Mouse (Mus musculus) forebrain, postnatal 0 days (tissue): Measurements from ENCODE around the gene Zmynd19. TPM values are rescaled to one million over a fixed set of nuclear protein-coding genes. Genes with fewer than 3 reads are reported as not detected.

Experiments
- ATAC-seq: fragments of 200-750 bp; cut with Nextera tagmentation; 2 replicates; pipeline ENCODE4 v1.8.0; 2017; ENCODE audit warnings: mild to moderate bottlenecking, moderate library complexity
- DNase-seq: peaks from one replicate; pipeline ENCODE4 v3.0.0-alpha.2; 2015
- H3K27ac ChIP-seq: fragments of 300-500 bp; sonication (generic); 2 replicates; pipeline ENCODE4 v1.5.1; 2014; ENCODE audit warnings: low read depth, mild to moderate bottlenecking, antibody characterized with exemption, low read length, moderate library complexity, mixed read lengths
- H3K27me3 ChIP-seq: fragments of 300-500 bp; sonication (generic); 2 replicates; pipeline ENCODE4 v1.6.1; 2014; ENCODE audit warnings: mild to moderate bottlenecking, low read length, mixed read lengths; ENCODE audit not compliant: insufficient read depth
- H3K36me3 ChIP-seq: fragments of 300-500 bp; sonication (generic); 2 replicates; pipeline ENCODE4 v1.6.1; 2014; ENCODE audit warnings: mild to moderate bottlenecking, moderate library complexity; ENCODE audit not compliant: insufficient read depth
- H3K4me1 ChIP-seq: fragments of 300-500 bp; sonication (generic); 2 replicates; pipeline ENCODE4 v1.6.1; 2014; ENCODE audit warnings: antibody characterized with exemption; ENCODE audit not compliant: insufficient read depth
- H3K4me2 ChIP-seq: fragments of 300-500 bp; sonication (generic); 2 replicates; pipeline ENCODE4 v1.6.1; 2014; ENCODE audit warnings: low read depth, mild to moderate bottlenecking, moderate library complexity
- H3K4me3 ChIP-seq: fragments of 300-500 bp; sonication (generic); 2 replicates; pipeline ENCODE4 v1.5.1; 2014; ENCODE audit warnings: low read depth, low read length, mixed read lengths
- H3K9ac ChIP-seq: fragments of 300-500 bp; sonication (generic); 2 replicates; pipeline ENCODE4 v1.6.1; 2014; ENCODE audit warnings: mild to moderate bottlenecking
- H3K9me3 ChIP-seq: fragments of 300-500 bp; sonication (generic); 2 replicates; pipeline ENCODE4 v1.6.1; 2016; ENCODE audit warnings: low read length
- CTCF ChIP-seq: sonication (generic); IDR thresholded peaks from 2 replicates; pipeline ENCODE4 v1.5.1; 2016; ENCODE audit warnings: antibody characterized with exemption, control low read depth, low read depth
- WGBS: fragments of 180-500 bp; shearing (Covaris S2); extraction: QIAGEN DNeasy Blood & Tissue Kit; methylation state at CpG from one replicate; pipeline ENCODE4 v1.1.7; 2014; 5-methylcytosine and 5-hydroxymethylcytosine counted together
- polyA plus RNA-seq: library from polyadenylated mRNA; unstranded; fragments of >200 nt; fragmentation: Nextera tagmentation; extraction: Ambion mirVana; gene quantifications from 2 replicates; pipeline ENCODE4 v1.2.1, GENCODE M21; 2015
- total RNA-seq: library from RNA; depleted of rRNA; stranded (reverse); fragments of >200 nt; gene quantifications from 2 replicates; pipeline ENCODE4 v1.2.3, GENCODE M21; 2014; rRNA removed

The Zmynd19 gene
- total RNA-seq, result 34.9 and 39.9 TPM in 2 replicates
- 19.2 and 21.9 TPM in 2 replicates for polyA plus RNA-seq

GRCm38 (mm10) chr2:24949421-24950188, at the start of gene Zmynd19:
Gene Zmynd19 (plus strand): TSS chr2:24949792.
- WGBS, result 1% methylated on average over 85 of the region's 108 CpGs
- Histone ChIP-seq H3K4me1 (peaks cover 9% of the 10 kb centered on the region), H3K9me3 (no peaks in the 10 kb centered on the region), H3K27me3 (no peaks in the 10 kb centered on the region), H3K36me3 (peaks cover 27% of the 10 kb centered on the region), H3K4me3 (peak within 1 kb of the TSS; percentile 92), H3K27ac (peak within 1 kb of the TSS; percentile 71), H3K9ac (peak within 1 kb of the TSS; percentile 81), H3K4me2 (peak within 1 kb of the TSS; percentile 93)
- DNase-seq (peak; percentile 99), ATAC-seq (peak; percentile 99)
- no peak for TF ChIP-seq CTCF

DNA sequence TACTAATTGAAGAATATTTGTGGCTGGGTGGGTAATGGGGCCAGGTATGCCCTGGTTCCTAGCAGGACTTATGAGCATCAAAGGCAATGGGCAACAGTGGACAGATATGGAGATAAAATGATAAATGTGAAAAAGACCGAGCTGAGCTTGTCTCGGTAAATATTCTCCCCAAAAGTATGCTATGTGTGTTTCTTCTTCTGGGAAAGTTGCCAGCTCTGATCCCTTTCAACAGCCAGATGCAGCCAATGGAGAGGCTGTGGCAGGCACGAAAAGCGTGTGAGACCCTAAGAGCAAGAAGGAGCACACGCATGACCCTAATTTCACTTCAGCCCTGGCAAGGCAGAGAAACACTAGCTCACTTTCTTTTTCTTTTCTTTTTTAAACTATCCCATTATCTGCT, 48.5 kb upstream of the Zmynd19 start:
- ATAC-seq (no peak), DNase-seq (peak; percentile 25)

DNA sequence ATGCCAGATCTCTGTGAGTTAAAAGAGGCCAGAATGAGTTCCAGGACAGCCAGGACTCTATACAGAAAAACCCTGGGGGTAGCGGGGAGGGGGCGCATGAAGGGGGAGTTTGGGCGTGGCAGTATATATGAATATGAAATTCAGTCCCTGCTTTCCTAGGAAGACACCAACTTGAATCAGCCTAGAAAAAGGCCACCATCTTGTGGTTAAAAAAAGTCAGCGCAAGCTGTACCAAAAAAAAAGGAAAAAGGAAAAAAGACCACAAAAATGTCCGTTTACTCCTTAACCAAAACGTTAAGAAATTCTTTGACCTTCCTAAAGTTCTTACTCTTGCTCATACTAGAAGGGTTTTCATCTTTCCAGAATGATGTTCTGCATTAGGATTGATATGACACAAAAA, 46.6 kb upstream of the Zmynd19 start:
- DNase-seq, result no peak
- Histone ChIP-seq H3K27ac (no peak overlapping the region), H3K4me2 (no peak overlapping the region), H3K9me3 (no peaks in the 10 kb centered on the region), H3K36me3 (0 out of 2 replicates have a peak, but pooled peaks cover 3% of the 10 kb centered on the region), H3K27me3 (no peaks in the 10 kb centered on the region), H3K4me3 (no peak overlapping the region), H3K9ac (no peak overlapping the region), H3K4me1 (peaks cover 7% of the 10 kb centered on the region; the same call in 1 of the 2 replicates)
- no peak for ATAC-seq
- WGBS, result 86% methylated on average over 6 of the region's 6 CpGs
- peak; percentile 47 for TF ChIP-seq CTCF

More for the DNA sequence above, 48.5 kb upstream of the Zmynd19 start:
- no peaks in the 10 kb centered on the region for H3K27me3 ChIP-seq
- no peak overlapping the region for H3K27ac ChIP-seq
- H3K36me3 ChIP-seq, result 0 out of 2 replicates have a peak, but pooled peaks cover 3% of the 10 kb centered on the region
- WGBS, result 22% methylated on average over 5 of the region's 5 CpGs
- H3K4me3 ChIP-seq, result no peak overlapping the region
- H3K4me2 ChIP-seq, result no peak overlapping the region
- H3K4me1 ChIP-seq, result peaks cover 5% of the 10 kb centered on the region; the same call in 1 of the 2 replicates
- no peaks in the 10 kb centered on the region for H3K9me3 ChIP-seq
- no peak for TF ChIP-seq CTCF
- no peak overlapping the region for H3K9ac ChIP-seq

DNA sequence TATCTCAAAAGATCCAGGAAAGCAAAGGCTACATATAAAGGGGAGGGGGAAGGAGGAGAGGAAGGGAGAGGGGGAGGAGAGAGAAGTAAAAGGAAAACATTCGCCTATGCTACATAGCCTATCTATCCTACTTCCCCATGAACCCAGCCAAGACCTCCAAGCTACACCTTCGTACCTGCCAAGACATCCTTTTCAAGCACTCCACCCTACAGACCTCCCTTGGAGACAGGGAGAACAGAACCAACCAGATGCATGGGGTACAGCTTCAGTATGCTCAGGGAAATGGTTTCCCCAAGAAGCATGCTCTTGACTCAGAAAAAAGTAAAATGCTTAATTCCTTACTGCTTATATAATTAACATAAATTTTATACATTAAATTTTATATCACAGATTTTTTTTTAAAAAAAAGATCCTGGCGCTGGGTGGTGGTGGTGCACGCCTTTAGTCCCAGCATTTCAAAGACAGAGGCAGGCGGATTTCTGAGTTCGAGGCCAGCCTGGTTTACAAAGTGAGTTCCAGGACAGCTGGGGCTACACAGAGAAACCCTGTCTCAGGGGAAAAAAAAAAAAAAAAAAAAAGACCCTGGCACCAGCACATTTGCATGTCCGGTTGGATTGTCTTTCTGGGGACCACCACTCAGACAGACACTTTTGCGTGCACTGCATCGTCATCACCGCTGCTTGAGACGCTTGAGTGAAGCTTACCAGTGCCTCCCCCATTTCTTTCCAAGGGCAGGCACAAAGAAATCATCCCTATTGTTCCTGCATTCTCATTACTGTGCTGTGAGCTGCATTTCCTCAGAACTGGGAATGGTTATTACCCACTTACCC, 44.6 kb upstream of the Zmynd19 start:
- Histone ChIP-seq H3K27ac (peak overlapping the region; percentile 62), H3K4me1 (peaks cover 7% of the 10 kb centered on the region; the same call in 1 of the 2 replicates), H3K4me3 (no peak overlapping the region), H3K9ac (no peak overlapping the region), H3K4me2 (no peak overlapping the region; the same call in 1 of the 2 replicates), H3K9me3 (no peaks in the 10 kb centered on the region), H3K36me3 (no peaks in the 10 kb centered on the region), H3K27me3 (no peaks in the 10 kb centered on the region)
- no peak for TF ChIP-seq CTCF
- ATAC-seq (peak; percentile 82), DNase-seq (peak; percentile 61)
- WGBS, result 38% methylated on average over 11 of the region's 11 CpGs

DNA sequence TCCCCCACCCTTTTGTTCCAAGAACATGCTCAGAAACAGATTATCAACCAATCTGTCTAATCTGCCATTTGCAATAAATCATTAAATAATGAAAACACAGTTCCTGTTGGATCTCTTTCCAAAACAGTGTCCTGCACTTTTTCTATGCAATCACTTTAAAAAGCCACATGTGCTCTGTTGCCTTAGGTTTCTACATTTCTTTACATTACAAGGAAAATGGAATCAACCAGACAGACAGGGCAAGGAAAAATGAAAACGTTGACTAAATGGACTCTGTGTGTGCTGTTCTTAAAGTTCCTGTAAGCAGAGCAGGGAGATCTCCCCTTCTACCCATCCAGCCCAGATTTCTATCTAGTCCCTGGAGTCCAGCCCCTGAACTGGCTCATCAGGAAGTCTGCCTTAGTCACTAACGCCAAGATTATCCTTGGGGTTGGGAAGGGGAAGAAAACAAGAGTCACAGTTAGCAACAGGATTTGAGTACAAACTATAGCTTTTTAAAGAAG, 43.9 kb upstream of the Zmynd19 start:
- TF ChIP-seq CTCF, result no peak
- no peaks in the 10 kb centered on the region for H3K36me3 ChIP-seq
- peak overlapping the region; percentile 17; the same call in 1 of the 2 replicates for H3K4me2 ChIP-seq
- H3K27me3 ChIP-seq, result no peaks in the 10 kb centered on the region
- no peak overlapping the region for H3K9ac ChIP-seq
- peaks cover 7% of the 10 kb centered on the region; the same call in 1 of the 2 replicates for H3K4me1 ChIP-seq
- DNase-seq (no peak), ATAC-seq (peak; percentile 17)
- H3K4me3 ChIP-seq, result no peak overlapping the region
- H3K9me3 ChIP-seq, result no peaks in the 10 kb centered on the region
- 9% methylated on average over 2 of the region's 2 CpGs for WGBS
- H3K27ac ChIP-seq, result peak overlapping the region; percentile 62

GRCm38 (mm10) chr2:24910481-24910880, 39.1 kb upstream of the Zmynd19 start:
- Histone ChIP-seq H3K4me2 (no peak overlapping the region), H3K9ac (no peak overlapping the region), H3K4me3 (no peak overlapping the region), H3K9me3 (no peaks in the 10 kb centered on the region), H3K27me3 (no peaks in the 10 kb centered on the region), H3K4me1 (peaks cover 7% of the 10 kb centered on the region; the same call in 1 of the 2 replicates), H3K27ac (no peak overlapping the region), H3K36me3 (0 out of 2 replicates have a peak, but pooled peaks cover 4% of the 10 kb centered on the region)
- ATAC-seq (no peak), DNase-seq (no peak)
- 97% methylated on average over 4 of the region's 4 CpGs for WGBS
- no peak for TF ChIP-seq CTCF
